Mouse (Mus musculus) CH12.LX (cell line): Measurements from ENCODE around the gene Filip1l. TPM values are rescaled to one million over a fixed set of nuclear protein-coding genes. Genes with fewer than 3 reads are reported as not detected.

Experiments
- DNase-seq: peaks from one replicate; pipeline ENCODE4 v3.0.0-alpha.2; 2013; ENCODE audit errors: extremely low read depth
- H3K27ac ChIP-seq: 2 replicates; pipeline ENCODE4 v1.5.1; 2012; ENCODE audit warnings: low read depth, mild to moderate bottlenecking, control low read depth, moderate library complexity; ENCODE audit not compliant: insufficient read depth
- H3K27me3 ChIP-seq: replicated peaks from 2 replicates; pipeline ENCODE3; 2012; ENCODE audit warnings: inconsistent platforms
- H3K36me3 ChIP-seq, 2 experiments: replicated peaks in 1 of 2; 2 replicates each; pipeline versions ENCODE3 to v1.6.1; 2012; ENCODE audit warnings: inconsistent platforms in 1 of 2, low read length in 1 of 2, mild to moderate bottlenecking in 1 of 2, mixed read lengths in 1 of 2, moderate library complexity in 1 of 2; ENCODE audit not compliant: control insufficient read depth in 1 of 2, insufficient read depth in 1 of 2
- H3K4me1 ChIP-seq, 2 experiments: 2 replicates each; pipeline ENCODE4 v1.6.1; 2012; ENCODE audit warnings: inconsistent platforms in 1 of 2, moderate library complexity in 1 of 2; ENCODE audit not compliant: insufficient read depth in 2 of 2, control insufficient read depth in 1 of 2
- H3K4me2 ChIP-seq: 2 replicates; pipeline ENCODE4 v1.6.1; 2012; ENCODE audit warnings: low read depth, mild to moderate bottlenecking, control low read depth; ENCODE audit not compliant: poor library complexity, insufficient read depth, severe bottlenecking
- H3K4me3 ChIP-seq, 3 experiments: fragments of 150-350 bp in 1 of 3; sonication (generic) in 1 of 3; replicated peaks in 1 of 3; 2 replicates each; pipeline versions ENCODE3 to v1.5.1; 2011 to 2012; ENCODE audit warnings: low read depth in 2 of 3, low read length in 2 of 3, mild to moderate bottlenecking in 2 of 3, moderate library complexity in 2 of 3, control low read depth in 1 of 3, improper control_type of control experiment in 1 of 3, inconsistent platforms in 1 of 3, mixed read lengths in 1 of 3; ENCODE audit not compliant: poor library complexity in 1 of 3
- H3K79me2 ChIP-seq: replicated peaks from 2 replicates; pipeline ENCODE4 v1.6.1; 2012; ENCODE audit warnings: mild to moderate bottlenecking, moderate library complexity; ENCODE audit not compliant: control insufficient read depth, poor library complexity, insufficient read depth, severe bottlenecking; ENCODE audit errors: extremely low read depth
- H3K9ac ChIP-seq: 2 replicates; pipeline ENCODE4 v1.6.1; 2012; ENCODE audit warnings: low read depth, mild to moderate bottlenecking, control low read depth, moderate library complexity; ENCODE audit not compliant: insufficient read depth
- H3K9me3 ChIP-seq: replicated peaks from 2 replicates; pipeline ENCODE3; 2012; ENCODE audit warnings: low read length, inconsistent platforms, mixed read lengths
- BHLHE40 ChIP-seq: IDR thresholded peaks from 2 replicates; pipeline ENCODE4 v1.6.1; 2011; ENCODE audit warnings: mild to moderate bottlenecking, low read depth, low read length, improper control_type of control experiment
- CHD1 ChIP-seq: IDR thresholded peaks from 2 replicates; pipeline ENCODE4 v1.6.1; 2012; ENCODE audit warnings: low read depth, low read length, improper control_type of control experiment, inconsistent platforms
- CHD2 ChIP-seq: IDR thresholded peaks from 2 replicates; pipeline ENCODE4 v1.6.1; 2011; ENCODE audit warnings: low read length, improper control_type of control experiment
- EP300 ChIP-seq: IDR thresholded peaks from 2 replicates; pipeline ENCODE4 v1.6.1; 2011; ENCODE audit warnings: low read length, improper control_type of control experiment
- GABPA ChIP-seq: IDR thresholded peaks from 2 replicates; pipeline ENCODE4 v1.6.1; 2012; ENCODE audit warnings: low read depth, low read length, improper control_type of control experiment, inconsistent platforms; ENCODE audit not compliant: insufficient replicate concordance
- HCFC1 ChIP-seq: IDR thresholded peaks from 2 replicates; pipeline ENCODE4 v1.6.1; 2012; ENCODE audit warnings: low read depth, mild to moderate bottlenecking, inconsistent platforms, low read length, improper control_type of control experiment
- JUN ChIP-seq: IDR thresholded peaks from 2 replicates; pipeline ENCODE4 v1.6.1; 2011; ENCODE audit warnings: low read depth, mild to moderate bottlenecking, low read length, improper control_type of control experiment, moderate library complexity; ENCODE audit not compliant: insufficient read depth
- KAT2A ChIP-seq: IDR thresholded peaks from 2 replicates; pipeline ENCODE4 v1.6.1; 2012; ENCODE audit warnings: low read length, improper control_type of control experiment, inconsistent platforms; ENCODE audit not compliant: insufficient replicate concordance
- MAZ ChIP-seq: IDR thresholded peaks from 2 replicates; pipeline ENCODE4 v1.6.1; 2012; ENCODE audit warnings: low read depth, mild to moderate bottlenecking, inconsistent platforms, low read length, improper control_type of control experiment, moderate library complexity
- MYC ChIP-seq: IDR thresholded peaks from 2 replicates; pipeline ENCODE4 v1.6.1; 2011; ENCODE audit warnings: low read depth, mild to moderate bottlenecking, improper control_type of control experiment, low read length
- NRF1 ChIP-seq: IDR thresholded peaks from 2 replicates; pipeline ENCODE4 v1.6.1; 2014; ENCODE audit warnings: low read depth, mild to moderate bottlenecking, inconsistent platforms, low read length, improper control_type of control experiment, moderate library complexity
- POLR2A ChIP-seq: IDR thresholded peaks from 2 replicates; pipeline ENCODE4 v1.6.1; 2011; ENCODE audit warnings: low read depth, mild to moderate bottlenecking, improper control_type of control experiment, low read length
- RAD21 ChIP-seq: IDR thresholded peaks from 2 replicates; pipeline ENCODE4 v1.6.1; 2011; ENCODE audit warnings: low read depth, mild to moderate bottlenecking, low read length, improper control_type of control experiment, moderate library complexity
- SIN3A ChIP-seq: IDR thresholded peaks from 2 replicates; pipeline ENCODE4 v1.6.1; 2012; ENCODE audit warnings: low read length, improper control_type of control experiment, inconsistent platforms
- SMC3 ChIP-seq: IDR thresholded peaks from 2 replicates; pipeline ENCODE4 v1.6.1; 2011; ENCODE audit warnings: low read depth, low read length, improper control_type of control experiment
- UBTF ChIP-seq: IDR thresholded peaks from 2 replicates; pipeline ENCODE4 v1.6.1; 2012; ENCODE audit warnings: low read depth, mild to moderate bottlenecking, inconsistent platforms, low read length, improper control_type of control experiment, moderate library complexity
- USF1 ChIP-seq: IDR thresholded peaks from 2 replicates; pipeline ENCODE4 v1.6.1; 2014; ENCODE audit warnings: low read depth, mild to moderate bottlenecking, inconsistent platforms, low read length, improper control_type of control experiment
- USF2 ChIP-seq: conservative IDR thresholded peaks from 2 replicates; pipeline ENCODE4 v1.6.1; 2011; ENCODE audit warnings: low read depth, low read length, improper control_type of control experiment
- ZKSCAN1 ChIP-seq: IDR thresholded peaks from 2 replicates; pipeline ENCODE4 v1.6.1; 2012; ENCODE audit warnings: low read depth, inconsistent platforms, low read length, improper control_type of control experiment, borderline replicate concordance
- dilution Hi-C: fragments of 300-500 bp; cut with MboI; formaldehyde crosslinking; loops from 2 replicates; pipeline ENCODE4 v1.14.3; 2020; ENCODE audit warnings: low sequenced_read_pairs; ENCODE audit not compliant: extremely low pct_unique_long_range_greater_than_20kb, extremely low pct_ligation_motif_present
- in situ Hi-C: fragments of 300-500 bp; cut with MboI; formaldehyde crosslinking; loops from 3 replicates; pipeline ENCODE4 v1.14.3; 2019; ENCODE audit warnings: low sequenced_read_pairs, low pct_ligation_motif_present, low pct_unique_long_range_greater_than_20kb, mixed read lengths
- polyA plus RNA-seq: library from polyadenylated mRNA; unstranded; fragments of >175 nt; gene quantifications from 2 replicates; pipeline ENCODE4 v1.2.1, GENCODE M21; 2012; ENCODE audit warnings: low read depth; ENCODE audit not compliant: insufficient read length
- total RNA-seq, 2 experiments: library from RNA; depleted of rRNA; stranded (reverse); fragments of 300-350 nt in 1 of 2; fragments of >200 nt in 1 of 2; gene quantifications; 2 replicates each; pipeline ENCODE4 v1.2.3; 2012 to 2014

Gene Filip1l
- total and polyA plus RNA-seq, 3 experiments = 2.1 to 17.6 (median 5.7) TPM

GRCm38 (mm10) chr16:57417955-57418354, 65.1 kb downstream of the Filip1l start:
- H3K9me3 ChIP-seq = peaks cover 4% of the 10 kb centered on the region
- no peaks in the 10 kb centered on the region for H3K27me3 ChIP-seq
- peaks cover 7 to 20% of the 10 kb centered on the region in 2 experiments; a peak in 3 of 4 replicates for H3K4me1 ChIP-seq
- in situ Hi-C loops (no loop called here), dilution Hi-C loops (no loop called here)
- H3K9ac ChIP-seq = no peak overlapping the region
- peaks cover 0 to 5% of the 10 kb centered on the region in 2 experiments for H3K36me3 ChIP-seq
- H3K79me2 ChIP-seq = no peaks in the 10 kb centered on the region
- H3K4me3 ChIP-seq = no peak overlapping the region
- DNase-seq = no peak
- no peak overlapping the region for H3K27ac ChIP-seq
- no peak for TF ChIP-seq EP300
- no peak for TF ChIP-seq MAZ
- TF ChIP-seq USF2 = no peak
- no peak for TF ChIP-seq CHD1
- TF ChIP-seq MYC = no peak
- no peak for TF ChIP-seq SIN3A
- no peak for TF ChIP-seq POLR2A
- TF ChIP-seq BHLHE40 = no peak
- TF ChIP-seq RAD21 = no peak
- no peak for TF ChIP-seq UBTF
- TF ChIP-seq SMC3 = no peak
- no peak overlapping the region for H3K4me2 ChIP-seq

- peaks cover 4% of the 10 kb centered on the region for H3K9me3 ChIP-seq
- H3K79me2 ChIP-seq = no peaks in the 10 kb centered on the region
- H3K4me3 ChIP-seq = no peak overlapping the region
- H3K27me3 ChIP-seq = no peaks in the 10 kb centered on the region
- no peak overlapping the region for H3K9ac ChIP-seq
- H3K4me2 ChIP-seq = no peak overlapping the region
- no peak overlapping the region for H3K27ac ChIP-seq
- H3K36me3 ChIP-seq = peaks cover 0 to 5% of the 10 kb centered on the region in 2 experiments
- in situ Hi-C loops = no loop called here
- dilution Hi-C loops = no loop called here
- H3K4me1 ChIP-seq = peaks cover 17 to 34% of the 10 kb centered on the region in 2 experiments
- TF ChIP-seq MAZ (no peak), JUN (no peak), USF2 (no peak), GABPA (no peak), SIN3A (no peak), ZKSCAN1 (no peak), KAT2A (no peak), HCFC1 (no peak), CHD1 (no peak), CHD2 (no peak), USF1 (no peak), RAD21 (no peak), UBTF (no peak), MYC (no peak), NRF1 (no peak)
- no peak for DNase-seq
These were observed 66.4 kb downstream of the Filip1l start for GRCm38 (mm10) chr16:57419332-57419731.
